Mouse (Mus musculus): ENCODE data around the gene Nmt1.

Nmt1 gene

GRCm38 (mm10) chr11:103081631-103082030, 53.6 kb downstream of the Nmt1 start:
- no peak for DNase-seq

DNA sequence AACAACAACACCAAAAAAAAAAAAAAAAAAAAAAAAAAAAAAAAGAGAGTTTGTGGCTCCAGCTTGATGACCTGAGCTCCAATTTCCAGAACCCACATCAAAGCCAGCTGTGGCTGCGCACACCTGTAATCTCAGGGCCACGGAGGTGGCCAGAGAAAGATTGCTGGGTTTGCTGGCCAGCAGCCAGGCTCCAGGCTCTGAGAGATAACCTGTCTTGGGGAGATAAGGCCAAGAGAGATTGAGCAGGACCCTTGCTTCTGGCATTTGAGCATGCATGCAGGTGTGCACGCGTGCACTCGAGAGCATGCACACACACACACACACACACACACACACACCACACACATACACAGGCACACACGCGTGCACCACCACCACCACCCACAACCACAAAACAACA, 65.3 kb downstream of the Nmt1 start:
- DNase-seq: no peak

GRCm38 (mm10) chr11:103093862-103094833, 66.2 kb downstream of the Nmt1 start:
- DNase-seq: no peak

GRCm38 (mm10) chr11:103095107-103095670, 67.2 kb downstream of the Nmt1 start:
- DNase-seq: no peak

GRCm38 (mm10) chr11:103095801-103096200, 67.8 kb downstream of the Nmt1 start:
- DNase-seq: no peak

DNA sequence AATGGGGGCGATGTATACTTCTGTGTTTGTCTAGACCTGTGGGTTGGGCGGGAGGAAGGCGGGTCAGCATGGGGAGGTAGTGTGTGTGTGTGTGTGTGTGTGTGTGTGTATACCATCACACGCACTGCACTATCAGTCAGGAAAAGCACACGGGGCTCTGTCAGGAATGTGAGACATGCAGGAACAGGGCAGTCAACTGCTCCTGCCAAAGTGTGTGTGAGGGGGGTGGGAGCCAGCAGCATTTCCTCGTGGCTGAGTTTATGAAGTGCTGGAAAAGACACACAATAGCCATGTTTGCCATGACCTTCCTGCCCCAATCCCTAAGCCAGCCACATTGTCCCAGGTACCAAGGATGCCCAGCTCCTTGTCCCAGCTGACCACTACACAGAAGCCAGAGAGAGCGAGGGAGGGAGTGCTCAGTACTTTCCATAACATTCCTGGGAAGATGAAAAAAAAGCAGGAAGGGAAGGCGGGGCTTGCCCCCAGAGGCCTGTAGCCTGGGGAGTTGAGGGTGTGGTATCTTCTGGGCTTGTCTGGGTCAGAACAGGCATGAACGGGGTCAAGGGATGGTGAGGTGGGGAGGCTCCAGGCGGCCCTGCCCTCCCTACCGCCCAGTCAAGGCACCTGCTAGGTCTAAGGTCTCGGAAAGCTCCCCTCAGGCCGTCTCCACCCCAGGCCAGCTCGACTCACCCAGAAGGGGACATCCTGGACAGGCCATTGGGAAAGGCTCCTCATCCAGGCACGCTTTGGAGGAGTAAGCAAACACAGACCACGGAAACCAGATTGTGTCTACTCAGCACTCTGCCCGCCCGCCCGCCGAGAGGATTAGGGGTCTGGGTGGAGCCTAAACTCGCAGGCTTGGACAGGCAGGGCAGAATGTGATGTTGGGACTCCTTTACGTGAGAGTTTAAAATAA, 69.2 kb downstream of the Nmt1 start:
- no peak for DNase-seq

GRCm38 (mm10) chr11:103098531-103099190, 70.7 kb downstream of the Nmt1 start:
- DNase-seq: no peak

- no peak for DNase-seq
Observed at GRCm38 (mm10) chr11:103099352-103099940, 71.5 kb downstream of the Nmt1 start.

- DNase-seq: no peak
Observed at GRCm38 (mm10) chr11:103100361-103100760, 72.4 kb downstream of the Nmt1 start.

DNA sequence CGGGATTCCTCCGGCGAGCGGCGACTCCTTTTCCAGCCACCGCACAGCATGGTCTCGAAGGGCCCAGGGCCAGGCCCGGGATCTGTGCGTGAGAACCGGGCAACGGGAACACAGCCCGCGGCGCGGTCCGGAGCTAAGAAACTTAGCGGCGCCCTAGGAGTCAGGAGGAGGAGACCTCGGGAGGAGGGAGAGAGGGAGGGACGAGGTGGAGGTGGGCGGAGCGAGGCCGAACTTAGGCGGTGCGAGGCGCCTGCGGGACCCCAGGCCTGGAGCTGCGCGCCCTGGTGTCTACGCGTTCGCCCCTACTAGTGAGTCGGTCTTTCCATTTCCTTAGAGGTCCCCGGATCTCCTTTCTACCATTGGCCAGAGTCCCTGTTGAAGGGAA, 73.5 kb downstream of the Nmt1 start, which contains the start of the genes Plcd3 and Acbd4:
TSS of gene Plcd3 (minus strand) at position 178 of the 385 bp plus-strand sequence.
TSS of gene Acbd4 (plus strand) at position 202 of the 385 bp plus-strand sequence.
- DNase-seq: peak; percentile 74

- DNase-seq: peak; percentile 80
Observed at GRCm38 (mm10) chr11:103101866-103102501, 74.0 kb downstream of the Nmt1 start.

- DNase-seq: peak; percentile 96
Observed at GRCm38 (mm10) chr11:103102725-103103349, 74.8 kb downstream of the Nmt1 start.

- DNase-seq: no peak
Observed at GRCm38 (mm10) chr11:103103621-103104020, 75.6 kb downstream of the Nmt1 start.

- DNase-seq: no peak
Observed at GRCm38 (mm10) chr11:103104469-103104868, 76.5 kb downstream of the Nmt1 start.

DNA sequence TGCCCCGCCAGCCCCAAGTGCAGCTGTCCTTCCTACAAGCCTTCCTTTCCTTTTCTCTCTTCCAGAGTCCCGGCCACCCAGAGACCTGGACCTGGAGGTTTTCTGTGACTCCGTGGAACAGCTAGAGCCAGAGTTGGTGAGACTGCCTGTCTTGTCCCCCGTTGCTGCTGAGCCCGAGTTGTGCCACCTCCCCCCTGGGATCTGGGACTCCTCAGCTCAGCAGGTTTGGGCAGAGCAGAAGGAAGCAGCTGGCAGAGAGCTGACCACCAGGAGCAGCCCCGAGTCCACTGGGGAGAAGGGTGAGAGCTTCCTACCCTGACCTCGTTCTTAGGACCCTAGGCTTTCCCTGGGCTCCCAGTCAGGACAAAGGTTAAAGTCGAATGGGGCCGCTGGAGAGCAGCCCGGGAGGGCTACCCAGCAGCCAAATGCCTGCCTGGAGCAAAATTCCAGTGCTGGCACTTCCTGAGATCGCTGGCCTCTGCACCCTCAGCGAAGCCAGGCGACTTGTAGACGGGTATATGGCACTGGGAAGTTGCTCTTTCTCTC, 77.3 kb downstream of the Nmt1 start:
- no peak for DNase-seq

GRCm38 (mm10) chr11:103105810-103106209, 77.8 kb downstream of the Nmt1 start:
- DNase-seq: no peak

GRCm38 (mm10) chr11:103106386-103106785, 78.4 kb downstream of the Nmt1 start:
- DNase-seq: no peak

- no peak for DNase-seq
Observed at GRCm38 (mm10) chr11:103111301-103111700, 83.3 kb downstream of the Nmt1 start.

- DNase-seq: peak; percentile 29
Observed at GRCm38 (mm10) chr11:103111881-103112551, 84.0 kb downstream of the Nmt1 start.

GRCm38 (mm10) chr11:103112552-103112912, 84.5 kb downstream of the Nmt1 start:
- no peak for DNase-seq
